Mouse (Mus musculus): ENCODE data around the gene Cryzl2. TPM values are rescaled to one million over a fixed set of nuclear protein-coding genes. Genes with fewer than 3 reads are reported as not detected.

The Cryzl2 gene
- total and polyA plus RNA-seq, 3 experiments, result 0.04 to 0.12 TPM; not detected in 1

DNA sequence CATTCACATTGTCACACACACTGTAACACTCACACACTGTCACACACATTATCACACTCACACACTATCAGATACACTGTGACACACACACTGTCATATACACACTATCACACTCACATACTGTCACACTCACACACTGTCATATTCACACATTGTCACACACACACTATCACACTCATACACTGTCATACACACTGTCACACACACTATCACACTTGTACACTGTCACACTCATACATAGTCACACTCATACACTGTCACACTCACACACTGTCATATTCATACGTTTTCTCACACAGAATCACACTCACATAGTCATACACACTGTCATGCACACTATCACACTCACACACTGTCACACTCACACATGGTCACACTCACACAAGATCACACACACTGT, 42.3 kb downstream of the Cryzl2 start:
- TF ChIP-seq EP300 (IDR thresholded peaks at IDR 0.05; ENCODE audit: low read depth in 1 of 2, low read length in 2 of 2) (no peak), ZC3H11A (IDR thresholded peaks at IDR 0.05; ENCODE audit: low read depth, low read length) (no peak), POLR2AphosphoS2 (IDR thresholded peaks at IDR 0.05; ENCODE audit: low read length) (no peak), SIN3A (IDR thresholded peaks at IDR 0.05; ENCODE audit: low read length) (no peak), NRF1 (IDR thresholded peaks at IDR 0.05; ENCODE audit: insufficient read depth, low read depth, low read length, poor library complexity, severe bottlenecking) (no peak), CHD2 (IDR thresholded peaks at IDR 0.05; ENCODE audit: low read length) (no peak), CTCF (IDR thresholded peaks at IDR 0.05 in 2 of 3, conservative IDR thresholded peaks at IDR 0.05 in 1 of 3; ENCODE audit: control insufficient read depth in 1 of 3, insufficient read depth in 1 of 3, low read depth in 2 of 3, low read length in 3 of 3, poor library complexity in 1 of 3, severe bottlenecking in 1 of 3) (no peak), KAT2A (conservative IDR thresholded peaks at IDR 0.05; ENCODE audit: low read depth, low read length) (no peak), MXI1 (IDR thresholded peaks at IDR 0.05; ENCODE audit: low read depth, low read length) (no peak), MYC (IDR thresholded peaks at IDR 0.05; ENCODE audit: low read depth, low read length) (no peak), ETS1 (IDR thresholded peaks at IDR 0.05; ENCODE audit: low read depth, low read length) (no peak), TAL1 (IDR thresholded peaks at IDR 0.05; ENCODE audit: low read length) (no peak), ZNF384 (IDR thresholded peaks at IDR 0.05; ENCODE audit: low read depth, low read length) (no peak), TCF12 (IDR thresholded peaks at IDR 0.05; ENCODE audit: low read depth, low read length) (no peak), ELF1 (IDR thresholded peaks at IDR 0.05; ENCODE audit: low read depth, low read length) (no peak), E2F4 (IDR thresholded peaks at IDR 0.05; ENCODE audit: borderline replicate concordance, low read depth, low read length) (no peak), UBTF (IDR thresholded peaks at IDR 0.05; ENCODE audit: borderline replicate concordance, insufficient read depth, low read depth, low read length) (no peak)
- Histone ChIP-seq H3K9me3 (replicated peaks; ENCODE audit: insufficient read depth, low read length) (no peaks in the 10 kb centered on the region), H3K9ac (ENCODE audit: control insufficient read depth, low read depth, low read length, poor library complexity, severe bottlenecking) (no peak overlapping the region), H3K27me3 (ENCODE audit: control insufficient read depth in 1 of 2, insufficient read depth in 2 of 2, low read length in 2 of 2) (no peaks in the 10 kb centered on the region), H3K4me1 (ENCODE audit: control insufficient read depth in 1 of 2, insufficient read depth in 2 of 2, low read length in 2 of 2) (no peaks in the 10 kb centered on the region), H3K79me2 (ENCODE audit: control insufficient read depth, insufficient read depth, low read length, poor library complexity) (no peaks in the 10 kb centered on the region), H3K27ac (ENCODE audit: control insufficient read depth, low read depth, low read length) (no peak overlapping the region), H3K4me3 (ENCODE audit: control insufficient read depth in 1 of 2, insufficient read depth in 1 of 2, low read depth in 2 of 2, low read length in 2 of 2) (no peak overlapping the region), H3K36me3 (ENCODE audit: control insufficient read depth in 1 of 2, insufficient read depth in 2 of 2, low read length in 2 of 2) (no peaks in the 10 kb centered on the region)
- no peak for DNase-seq (ENCODE audit: low read depth, low spot score)

DNA sequence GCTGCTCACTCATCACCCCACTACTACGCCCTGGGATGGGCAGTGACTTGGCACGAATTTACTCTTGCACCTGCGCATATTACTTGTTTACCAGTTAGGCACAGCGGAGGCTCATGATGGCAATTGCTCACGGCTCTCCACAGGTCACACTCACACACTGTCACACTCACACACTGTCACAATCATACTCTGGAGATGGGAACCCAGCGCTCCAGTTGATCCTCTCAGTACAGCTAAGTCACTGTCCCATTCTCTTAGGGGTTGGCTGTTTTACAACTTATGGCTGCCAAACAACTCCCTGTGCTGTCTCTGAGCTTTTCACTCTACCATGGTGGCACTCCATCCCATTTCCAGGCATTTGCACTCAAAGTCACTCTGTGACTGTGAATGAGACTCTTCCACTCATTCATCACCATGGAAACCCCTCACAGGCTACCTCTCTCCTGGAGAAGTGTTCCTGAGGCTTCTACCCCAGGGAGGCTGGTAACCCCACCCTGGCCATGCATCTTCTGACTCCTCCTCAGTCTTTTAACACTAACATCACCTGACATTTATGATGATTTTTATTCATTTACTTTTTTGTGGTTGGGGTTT, 43.1 kb downstream of the Cryzl2 start:
- no peak for DNase-seq (ENCODE audit: low read depth, low spot score)
- Histone ChIP-seq H3K27me3 (ENCODE audit: control insufficient read depth in 1 of 2, insufficient read depth in 2 of 2, low read length in 2 of 2) (no peaks in the 10 kb centered on the region), H3K4me1 (ENCODE audit: control insufficient read depth in 1 of 2, insufficient read depth in 2 of 2, low read length in 2 of 2) (no peaks in the 10 kb centered on the region), H3K9ac (ENCODE audit: control insufficient read depth, low read depth, low read length, poor library complexity, severe bottlenecking) (no peak overlapping the region), H3K4me3 (ENCODE audit: control insufficient read depth in 1 of 2, insufficient read depth in 1 of 2, low read depth in 2 of 2, low read length in 2 of 2) (no peak overlapping the region), H3K79me2 (ENCODE audit: control insufficient read depth, insufficient read depth, low read length, poor library complexity) (no peaks in the 10 kb centered on the region), H3K27ac (ENCODE audit: control insufficient read depth, low read depth, low read length) (no peak overlapping the region), H3K9me3 (replicated peaks; ENCODE audit: insufficient read depth, low read length) (no peaks in the 10 kb centered on the region), H3K36me3 (ENCODE audit: control insufficient read depth in 1 of 2, insufficient read depth in 2 of 2, low read length in 2 of 2) (no peaks in the 10 kb centered on the region)
- TF ChIP-seq ZNF384 (IDR thresholded peaks at IDR 0.05; ENCODE audit: low read depth, low read length) (no peak), POLR2AphosphoS2 (IDR thresholded peaks at IDR 0.05; ENCODE audit: low read length) (no peak), KAT2A (conservative IDR thresholded peaks at IDR 0.05; ENCODE audit: low read depth, low read length) (no peak), ZMIZ1 (IDR thresholded peaks at IDR 0.05; ENCODE audit: low read depth, low read length) (no peak), TCF12 (IDR thresholded peaks at IDR 0.05; ENCODE audit: low read depth, low read length) (no peak), MEF2A (IDR thresholded peaks at IDR 0.05; ENCODE audit: extremely low read depth, insufficient replicate concordance, low read depth, low read length, poor library complexity, severe bottlenecking) (no peak), MYB (IDR thresholded peaks at IDR 0.05; ENCODE audit: low read depth, low read length) (no peak), MXI1 (IDR thresholded peaks at IDR 0.05; ENCODE audit: low read depth, low read length) (no peak), MAZ (IDR thresholded peaks at IDR 0.05; ENCODE audit: low read depth, low read length) (no peak), TAL1 (IDR thresholded peaks at IDR 0.05; ENCODE audit: low read length) (no peak), RAD21 (IDR thresholded peaks at IDR 0.05; ENCODE audit: low read depth, low read length) (no peak), RCOR1 (IDR thresholded peaks at IDR 0.05; ENCODE audit: low read depth, low read length) (no peak), TBP (IDR thresholded peaks at IDR 0.05; ENCODE audit: low read depth, low read length) (no peak), GABPA (IDR thresholded peaks at IDR 0.05; ENCODE audit: low read depth, low read length) (no peak), MAX (IDR thresholded peaks at IDR 0.05; ENCODE audit: low read length) (no peak), E2F4 (IDR thresholded peaks at IDR 0.05; ENCODE audit: borderline replicate concordance, low read depth, low read length) (no peak), SMC3 (IDR thresholded peaks at IDR 0.05; ENCODE audit: low read depth, low read length) (no peak), ETS1 (IDR thresholded peaks at IDR 0.05; ENCODE audit: low read depth, low read length) (no peak), MYC (IDR thresholded peaks at IDR 0.05; ENCODE audit: low read depth, low read length) (no peak), GATA1 (IDR thresholded peaks at IDR 0.05; ENCODE audit: low read depth, low read length) (no peak)

All from MEL (cell line).